29 mouse cellular contexts compared by ENCODE assay signal in the genomic region with DNA sequence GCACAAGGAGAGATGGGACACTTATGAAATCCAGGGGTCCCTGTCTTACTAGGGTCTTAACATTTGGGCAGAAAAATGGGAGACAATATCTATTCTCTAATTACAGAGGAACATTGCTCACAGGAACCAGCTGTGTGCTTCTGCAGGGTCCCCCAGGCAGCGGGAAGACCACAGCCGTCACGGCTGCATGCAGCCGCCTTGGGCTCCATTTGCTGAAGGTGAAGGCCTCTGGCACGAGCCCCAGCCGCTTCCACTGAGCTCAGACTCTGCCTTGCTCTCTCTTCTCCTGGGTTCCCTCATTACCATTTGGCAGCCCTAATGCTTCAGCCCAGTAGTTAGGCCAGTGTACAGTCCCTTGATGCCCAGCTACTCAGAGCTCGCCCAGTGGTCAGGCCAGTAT. TPM values are rescaled to one million over a fixed set of nuclear protein-coding genes. Genes with fewer than 3 reads are reported as not detected.
"Had no signal": no experiment of that assay in that cellular context is flagged by ENCODE, and none has a peak within 500 bp of the region (broad histone marks: within the 10 kb centered on the region; RNA-seq: fewer than 3 reads in every experiment).

No protein-coding gene starts in this region.

- H3K4me2 ChIP-seq: heart, embryonic 12.5 days; hindbrain, embryonic 12.5 days; hindbrain, embryonic 14.5 days; intestine, embryonic 15.5 days; limb, embryonic 12.5 days; liver, embryonic 11.5 days; liver, embryonic 13.5 days; liver, embryonic 15.5 days had no signal

- DNase-seq: gastrocnemius, adult 2 months; gastrocnemius, postnatal 10 days; gastrocnemius, postnatal 25 days; heart, postnatal 10 days; heart, postnatal 4 days; kidney, adult 18-20 months; kidney, adult 8-10 months; kidney, postnatal 10 days; kidney, postnatal 25 days; kidney, postnatal 4 days; liver; liver, embryonic 13.5 days; liver, postnatal 0 days had no signal

- H3K4me3 ChIP-seq: gastrocnemius, adult 2 months; heart, embryonic 10.5 days; heart, embryonic 12.5 days; hindbrain, embryonic 10.5 days; hindbrain, embryonic 12.5 days; intestine, embryonic 15.5 days; layer of hippocampus, adult 2 months; left cerebral cortex, adult 2 months; limb, embryonic 10.5 days; limb, embryonic 12.5 days; liver, embryonic 13.5 days; liver, embryonic 15.5 days had no signal

- H3K9me3 ChIP-seq: heart, embryonic 10.5 days; heart, embryonic 12.5 days; hindbrain, embryonic 10.5 days; hindbrain, embryonic 12.5 days; intestine, embryonic 15.5 days; limb, embryonic 10.5 days; limb, embryonic 12.5 days; liver, embryonic 13.5 days; liver, embryonic 15.5 days had no signal

- H3K9ac ChIP-seq: heart, embryonic 12.5 days; hindbrain, embryonic 12.5 days; hindbrain, embryonic 14.5 days; intestine, embryonic 15.5 days; liver, embryonic 13.5 days; liver, embryonic 15.5 days; liver, postnatal 0 days had no signal

- ATAC-seq: hindbrain, embryonic 16.5 days; inflammation-experienced regulatory T-cells, adult 6 months; intestine, embryonic 15.5 days; intestine, postnatal 0 days; liver, postnatal 0 days had no signal

- H3K27me3 ChIP-seq: heart, embryonic 12.5 days; hindbrain, embryonic 12.5 days; intestine, embryonic 15.5 days; limb, embryonic 12.5 days; liver, embryonic 13.5 days; liver, embryonic 15.5 days had no signal

- H3K27ac ChIP-seq: gastrocnemius, adult 2 months; heart, embryonic 10.5 days; hindbrain, embryonic 10.5 days; hindbrain, embryonic 12.5 days; hindbrain, embryonic 14.5 days; intestine, embryonic 15.5 days; layer of hippocampus, adult 2 months; left cerebral cortex, adult 2 months; limb, embryonic 10.5 days; limb, embryonic 12.5 days; liver, embryonic 13.5 days; liver, embryonic 15.5 days had no signal

- H3K4me1 ChIP-seq: hindbrain, embryonic 12.5 days; intestine, embryonic 15.5 days had no signal

RNA-seq across cellular contexts. Expression of a gene that starts 7.9 kb away (rescaled TPM):
- total RNA-seq: granulocyte monocyte progenitor cell, adult 5-6 weeks had no signal
